ENCODE assay signal across 27 mouse cellular contexts in genomic region chr11:35004431-35004830, GRCm38 (mm10).
DNase-seq lines count a peak whose midpoint lies in the region; ATAC-seq lines count a peak whose summit lies in the region.
"Had no signal": no experiment of that assay in that cellular context is flagged by ENCODE, and none has a peak within 500 bp of the region (broad histone marks: within the 10 kb centered on the region; RNA-seq: fewer than 3 reads in every experiment).

No protein-coding gene starts in this region.

- no peaks in the 10 kb centered on the region for H3K36me3 ChIP-seq in hindbrain, embryonic 15.5 days
- no peaks in the 10 kb centered on the region for H3K36me3 ChIP-seq in hindbrain, embryonic 14.5 days (replicated peaks; ENCODE audit: control insufficient read depth, insufficient read depth)
- H3K36me3 ChIP-seq in lung, embryonic 16.5 days (ENCODE audit: control insufficient read depth, insufficient read depth, low read length): no peaks in the 10 kb centered on the region
- no peaks in the 10 kb centered on the region for H3K36me3 ChIP-seq in neural tube, embryonic 14.5 days (ENCODE audit: control insufficient read depth, insufficient read depth, low read length)
- no peaks in the 10 kb centered on the region for H3K36me3 ChIP-seq in neural tube, embryonic 15.5 days
- H3K36me3 ChIP-seq: embryonic facial prominence, embryonic 10.5 days; embryonic facial prominence, embryonic 15.5 days; intestine, embryonic 15.5 days; liver, embryonic 12.5 days; midbrain, embryonic 12.5 days had no signal

- no peak overlapping the region for H3K27ac ChIP-seq in hindbrain, embryonic 15.5 days (replicated peaks)
- no peak overlapping the region for H3K27ac ChIP-seq in hindbrain, embryonic 14.5 days
- no peak overlapping the region for H3K27ac ChIP-seq in lung, embryonic 16.5 days (ENCODE audit: low read length)
- no peak overlapping the region for H3K27ac ChIP-seq in neural tube, embryonic 14.5 days (ENCODE audit: low read depth, low read length)
- H3K27ac ChIP-seq in neural tube, embryonic 15.5 days (replicated peaks): no peak overlapping the region
- H3K27ac ChIP-seq: embryonic facial prominence, embryonic 10.5 days; embryonic facial prominence, embryonic 15.5 days; forebrain, embryonic 13.5 days; hindbrain, postnatal 0 days; intestine, embryonic 15.5 days; liver, embryonic 12.5 days; midbrain, embryonic 12.5 days; stomach, postnatal 0 days had no signal

- no peak for DNase-seq in hindbrain, embryonic 14.5 days (ENCODE audit: low spot score)
- no peak for DNase-seq in lung, postnatal 4 days
- DNase-seq in testis, postnatal 14 days (ENCODE audit: low spot score): no peak
- DNase-seq: adrenal gland, adult 8-10 months; cerebellum, adult 2 months; cerebellum, postnatal 14 days; gastrocnemius, postnatal 10 days; heart, postnatal 4 days; kidney, adult 2 months; layer of hippocampus, postnatal 36 days; left cerebral cortex, postnatal 4 days; right cerebral cortex, postnatal 4 days; thymus, adult 2 months; thymus, postnatal 36 days had no signal

- no peaks in the 10 kb centered on the region for H3K9me3 ChIP-seq in hindbrain, embryonic 15.5 days
- no peaks in the 10 kb centered on the region for H3K9me3 ChIP-seq in hindbrain, embryonic 14.5 days (ENCODE audit: control insufficient read depth, low read length)
- H3K9me3 ChIP-seq in lung, embryonic 16.5 days (ENCODE audit: control insufficient read depth, low read length): no peaks in the 10 kb centered on the region
- no peaks in the 10 kb centered on the region for H3K9me3 ChIP-seq in neural tube, embryonic 14.5 days (ENCODE audit: control insufficient read depth, low read length)
- H3K9me3 ChIP-seq in neural tube, embryonic 15.5 days (replicated peaks): no peaks in the 10 kb centered on the region
- H3K9me3 ChIP-seq: embryonic facial prominence, embryonic 10.5 days; embryonic facial prominence, embryonic 15.5 days; forebrain, embryonic 13.5 days; intestine, embryonic 15.5 days; liver, embryonic 12.5 days; megakaryocyte, embryonic 14.5 days; midbrain, embryonic 12.5 days had no signal

- ATAC-seq in hindbrain, embryonic 15.5 days (ENCODE audit: low FRiP score, low read depth): 0 out of 2 replicates have a peak, but pooled peaks have one; percentile 23
- ATAC-seq in hindbrain, embryonic 14.5 days (ENCODE audit: low FRiP score): no peak
- peak; percentile 43 for ATAC-seq in lung, embryonic 16.5 days (ENCODE audit: low read depth)
- ATAC-seq in neural tube, embryonic 14.5 days (ENCODE audit: low read depth): peak; percentile 34; the same call in 1 of the 2 replicates
- ATAC-seq in neural tube, embryonic 15.5 days (ENCODE audit: low FRiP score): no peak
- ATAC-seq: forebrain, embryonic 13.5 days; hindbrain, postnatal 0 days; intestine, embryonic 15.5 days; liver, embryonic 12.5 days had no signal

- no peak overlapping the region for H3K9ac ChIP-seq in hindbrain, embryonic 15.5 days
- H3K9ac ChIP-seq in hindbrain, embryonic 14.5 days: no peak overlapping the region
- H3K9ac ChIP-seq in lung, embryonic 16.5 days (ENCODE audit: low read length): no peak overlapping the region
- no peak overlapping the region for H3K9ac ChIP-seq in neural tube, embryonic 14.5 days (replicated peaks; ENCODE audit: low read depth, low read length)
- no peak overlapping the region for H3K9ac ChIP-seq in neural tube, embryonic 15.5 days (replicated peaks)
- H3K9ac ChIP-seq: embryonic facial prominence, embryonic 15.5 days; forebrain, embryonic 13.5 days; intestine, embryonic 15.5 days; liver, embryonic 12.5 days; midbrain, embryonic 12.5 days had no signal

- H3K4me3 ChIP-seq in hindbrain, embryonic 15.5 days: no peak overlapping the region
- no peak overlapping the region for H3K4me3 ChIP-seq in hindbrain, embryonic 14.5 days (replicated peaks; ENCODE audit: low read length)
- H3K4me3 ChIP-seq in lung, embryonic 16.5 days (ENCODE audit: low read length): no peak overlapping the region
- H3K4me3 ChIP-seq in neural tube, embryonic 14.5 days (ENCODE audit: low read depth, low read length): no peak overlapping the region
- H3K4me3 ChIP-seq in neural tube, embryonic 15.5 days (replicated peaks): no peak overlapping the region
- H3K4me3 ChIP-seq: embryonic facial prominence, embryonic 10.5 days; embryonic facial prominence, embryonic 15.5 days; forebrain, embryonic 13.5 days; intestine, embryonic 15.5 days; liver, embryonic 12.5 days; megakaryocyte, embryonic 14.5 days; midbrain, embryonic 12.5 days had no signal

- WGBS in hindbrain, embryonic 15.5 days: 39% methylated on average over 1 of the region's 1 CpGs
- WGBS in hindbrain, embryonic 14.5 days: 27% methylated on average over 1 of the region's 1 CpGs
- WGBS in lung, embryonic 16.5 days: 17% methylated on average over 1 of the region's 1 CpGs
- WGBS in neural tube, embryonic 14.5 days: 38% methylated on average over 1 of the region's 1 CpGs
- WGBS in neural tube, embryonic 15.5 days: 42% methylated on average over 1 of the region's 1 CpGs

- peaks cover 12% of the 10 kb centered on the region for H3K4me1 ChIP-seq in hindbrain, embryonic 15.5 days (replicated peaks)
- 0 out of 2 replicates have a peak, but pooled peaks cover 8% of the 10 kb centered on the region for H3K4me1 ChIP-seq in hindbrain, embryonic 14.5 days (replicated peaks; ENCODE audit: control insufficient read depth, insufficient read depth, low read length)
- peaks cover 21% of the 10 kb centered on the region for H3K4me1 ChIP-seq in lung, embryonic 16.5 days (replicated peaks; ENCODE audit: control insufficient read depth, insufficient read depth, low read length)
- no peaks in the 10 kb centered on the region for H3K4me1 ChIP-seq in neural tube, embryonic 14.5 days (ENCODE audit: control insufficient read depth, insufficient read depth, low read length)
- H3K4me1 ChIP-seq in neural tube, embryonic 15.5 days: peaks cover 14% of the 10 kb centered on the region
- H3K4me1 ChIP-seq: megakaryocyte, embryonic 14.5 days had no signal

- H3K4me2 ChIP-seq in hindbrain, embryonic 15.5 days: no peak overlapping the region
- no peak overlapping the region for H3K4me2 ChIP-seq in hindbrain, embryonic 14.5 days (replicated peaks)
- H3K4me2 ChIP-seq in lung, embryonic 16.5 days (ENCODE audit: low read depth, low read length): no peak overlapping the region
- H3K4me2 ChIP-seq in neural tube, embryonic 14.5 days (ENCODE audit: low read depth, low read length): no peak overlapping the region
- H3K4me2 ChIP-seq in neural tube, embryonic 15.5 days: no peak overlapping the region
- H3K4me2 ChIP-seq: embryonic facial prominence, embryonic 15.5 days; forebrain, embryonic 13.5 days; intestine, embryonic 15.5 days; liver, embryonic 12.5 days; midbrain, embryonic 12.5 days had no signal

- no peaks in the 10 kb centered on the region for H3K27me3 ChIP-seq in hindbrain, embryonic 15.5 days
- H3K27me3 ChIP-seq in hindbrain, embryonic 14.5 days (ENCODE audit: control insufficient read depth, insufficient read depth, low read length): no peaks in the 10 kb centered on the region
- H3K27me3 ChIP-seq in lung, embryonic 16.5 days (ENCODE audit: control insufficient read depth, insufficient read depth, low read depth, low read length): no peaks in the 10 kb centered on the region
- no peaks in the 10 kb centered on the region for H3K27me3 ChIP-seq in neural tube, embryonic 14.5 days (ENCODE audit: control insufficient read depth, insufficient read depth, low read length)
- H3K27me3 ChIP-seq in neural tube, embryonic 15.5 days (replicated peaks): 0 out of 2 replicates have a peak, but pooled peaks cover 3% of the 10 kb centered on the region
- H3K27me3 ChIP-seq: forebrain, embryonic 13.5 days; intestine, embryonic 15.5 days; midbrain, embryonic 12.5 days had no signal

Comparison
In these comparisons a context has a peak if more than half of its experiments do, and no peak if none do; other contexts are left out.
1. ATAC-seq: peak in hindbrain, embryonic 15.5 days (single experiment), lung, embryonic 16.5 days (single experiment) and neural tube, embryonic 14.5 days (single experiment); none in hindbrain, embryonic 14.5 days (single experiment) and neural tube, embryonic 15.5 days (single experiment).